Mouse (Mus musculus) MEL-GATA-1-ER (cell line): ENCODE measurements around the gene Cdh13.
"Not testable (repeated sequence)": the region's sequence is repeated elsewhere in the genome, so short reads cannot be mapped to it uniquely, and the experiment has no call there.

Source experiments
- DNase-seq: peaks from one replicate; pipeline ENCODE4 v3.0.0-alpha.2; 2012; ENCODE audit warnings: low read depth; ENCODE audit errors: extremely low read depth

The Cdh13 gene

DNA sequence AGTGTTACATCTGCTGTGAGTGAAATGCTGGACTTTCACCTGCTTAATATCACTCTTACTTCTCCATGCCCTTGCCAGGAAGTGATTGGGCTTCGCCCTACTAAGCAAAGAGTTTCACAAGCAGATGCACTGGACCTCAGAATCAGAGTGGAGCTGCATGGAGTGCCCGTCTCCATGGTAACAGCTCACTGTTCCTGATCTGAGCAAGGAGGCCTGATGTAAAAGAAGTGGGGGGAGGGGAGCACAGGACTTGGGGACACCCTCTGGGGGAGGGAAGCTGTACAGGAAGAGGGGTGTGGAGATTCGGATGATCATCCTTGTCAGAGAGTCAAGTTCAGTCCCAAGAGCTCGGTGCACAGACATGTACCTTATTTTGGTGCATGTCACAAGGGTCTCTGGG is 384.2 kb downstream of the Cdh13 start:
- DNase-seq, result no peak

DNA sequence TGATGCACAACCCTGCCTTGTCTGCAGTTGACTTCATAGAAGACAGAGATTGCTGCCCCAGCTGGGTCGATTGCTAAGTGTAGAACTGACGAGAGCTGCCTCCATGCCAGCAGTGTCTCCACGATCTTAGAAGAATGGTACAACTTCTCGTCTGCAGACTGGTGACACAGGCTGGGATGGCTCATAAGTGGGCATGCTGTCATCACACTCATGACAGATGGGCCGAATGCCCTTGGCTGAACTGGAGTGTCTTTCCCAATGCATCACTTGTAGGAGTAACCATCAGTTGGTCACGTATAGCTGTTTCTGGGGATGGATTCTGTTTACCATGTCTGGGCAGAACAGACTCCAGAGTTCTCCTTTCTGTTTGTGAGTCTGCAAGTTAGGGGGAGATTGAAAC is 392.7 kb downstream of the Cdh13 start:
- DNase-seq, result no peak

DNA sequence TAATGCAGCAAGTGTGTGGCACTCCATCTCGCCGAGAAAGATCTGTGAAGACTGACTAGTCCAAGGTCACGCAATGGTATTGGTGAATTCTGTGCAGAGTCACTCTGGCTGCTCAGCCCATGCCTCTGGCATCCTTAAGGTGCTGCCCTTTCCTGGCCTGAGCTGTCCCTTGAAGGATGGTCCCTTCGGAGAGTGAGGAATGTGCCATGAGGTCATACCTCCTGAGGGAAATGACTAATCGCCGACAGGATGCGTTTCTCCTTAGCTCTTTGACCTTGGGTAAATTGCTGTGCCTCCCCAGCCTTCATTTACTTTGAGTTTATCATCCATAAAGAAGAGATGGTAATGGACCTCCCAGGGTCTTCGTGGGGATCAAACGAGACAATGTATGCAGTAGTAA is 395.8 kb downstream of the Cdh13 start:
- no peak for DNase-seq

DNA sequence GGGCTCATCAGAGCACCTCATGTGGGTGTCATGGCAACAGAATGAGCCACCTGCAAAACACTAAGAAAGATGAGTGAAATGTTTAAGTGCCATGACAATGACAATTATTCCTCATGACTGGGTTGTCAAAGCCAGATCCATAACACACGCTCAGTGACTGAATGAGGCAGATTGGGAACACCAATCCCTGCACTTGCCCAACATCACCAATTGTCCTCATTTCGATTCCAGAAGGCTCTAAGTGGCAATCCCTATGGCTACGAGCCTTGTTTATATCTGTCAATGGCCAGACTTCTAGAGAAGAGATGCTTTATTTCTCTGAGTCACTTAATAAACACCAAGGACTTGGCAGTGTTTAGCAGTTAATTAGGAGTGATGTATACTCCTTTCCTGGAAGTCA is 399.9 kb downstream of the Cdh13 start:
- no peak for DNase-seq

DNA sequence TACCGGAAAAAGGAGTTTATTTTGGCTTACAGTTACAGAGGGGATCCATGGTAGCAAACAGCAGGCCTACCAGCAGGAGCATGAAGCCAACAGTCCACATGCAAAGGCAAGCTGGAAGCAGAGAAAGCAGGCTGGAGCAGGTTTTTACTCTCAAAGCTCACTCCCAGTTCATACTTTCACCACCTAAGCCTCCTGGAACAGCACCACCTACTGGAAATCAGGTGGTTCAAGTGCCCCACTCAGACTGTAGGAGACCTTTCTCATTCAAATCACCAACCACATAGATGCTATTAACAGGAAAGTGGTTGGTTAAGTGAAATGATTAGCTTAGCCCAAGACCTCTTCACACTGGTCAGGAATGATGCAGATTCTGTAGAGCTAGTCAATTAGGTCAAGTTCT is 402.3 kb downstream of the Cdh13 start:
- DNase-seq, result no peak

DNA sequence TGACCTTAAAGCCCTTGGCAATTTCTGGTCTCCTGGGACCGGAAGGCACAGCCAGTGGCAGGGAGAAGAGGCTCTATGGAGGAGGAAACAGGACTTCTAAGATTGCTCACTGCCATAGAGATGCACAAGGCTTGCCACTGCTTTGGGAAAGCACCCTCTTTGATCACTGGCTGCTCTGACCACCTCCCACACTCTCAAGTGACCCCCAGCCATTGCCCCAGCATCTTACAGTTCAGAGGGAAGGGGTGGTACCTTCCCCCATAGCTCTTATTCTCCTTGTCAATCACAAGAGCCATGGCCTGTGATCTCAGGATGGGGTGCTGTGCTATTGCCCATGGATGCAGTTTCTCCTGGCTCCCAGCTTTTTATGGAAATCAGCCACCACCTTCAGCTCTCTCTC is 406.3 kb downstream of the Cdh13 start:
- DNase-seq, result no peak

DNA sequence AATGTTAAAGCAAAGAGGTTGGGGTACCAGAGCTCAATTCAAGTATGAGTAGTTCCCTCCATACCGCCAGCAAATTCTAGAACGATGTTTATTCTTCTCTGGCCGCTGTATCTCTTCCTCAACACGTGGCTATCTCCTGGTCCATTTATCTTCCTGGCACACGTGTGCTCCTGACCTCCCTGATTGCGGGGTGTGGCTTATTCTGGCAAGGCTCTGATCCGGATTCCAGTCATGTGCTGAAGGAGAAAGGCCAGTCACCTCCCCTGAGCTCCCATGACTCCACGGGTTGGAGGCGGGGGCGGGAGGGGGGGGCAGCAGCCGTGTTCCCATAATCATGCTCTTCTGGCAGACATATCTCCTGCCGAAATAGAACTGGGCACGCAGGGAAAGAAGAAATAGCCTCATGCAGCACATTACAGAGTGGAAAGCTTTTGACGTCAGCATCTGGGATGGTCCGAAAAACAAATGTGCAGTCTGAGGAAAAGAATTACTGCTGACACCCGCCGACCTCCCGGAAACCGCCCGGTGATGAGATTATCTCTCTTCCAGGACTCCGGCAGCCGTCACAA is 417.9 kb downstream of the Cdh13 start:
- no peak for DNase-seq

DNA sequence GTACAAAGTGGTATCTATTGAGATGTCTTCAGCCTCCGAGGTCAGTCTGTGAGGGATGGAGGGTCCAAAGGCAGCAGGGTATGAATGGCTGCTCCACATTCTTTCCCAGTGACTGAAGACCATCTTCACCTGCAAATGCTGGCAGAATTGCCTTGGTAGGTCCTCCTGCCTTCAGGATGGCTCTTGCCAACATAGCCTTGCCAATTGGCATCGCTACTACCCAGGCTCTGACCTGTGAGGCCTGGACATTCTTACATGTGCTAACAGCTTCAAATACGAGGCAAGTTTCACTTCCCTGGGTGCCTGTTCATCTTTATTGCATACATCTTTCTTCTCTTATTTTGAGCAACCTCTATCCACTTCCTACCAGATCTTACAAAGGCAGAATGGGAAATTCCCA is 425.8 kb downstream of the Cdh13 start:
- DNase-seq, result no peak

DNA sequence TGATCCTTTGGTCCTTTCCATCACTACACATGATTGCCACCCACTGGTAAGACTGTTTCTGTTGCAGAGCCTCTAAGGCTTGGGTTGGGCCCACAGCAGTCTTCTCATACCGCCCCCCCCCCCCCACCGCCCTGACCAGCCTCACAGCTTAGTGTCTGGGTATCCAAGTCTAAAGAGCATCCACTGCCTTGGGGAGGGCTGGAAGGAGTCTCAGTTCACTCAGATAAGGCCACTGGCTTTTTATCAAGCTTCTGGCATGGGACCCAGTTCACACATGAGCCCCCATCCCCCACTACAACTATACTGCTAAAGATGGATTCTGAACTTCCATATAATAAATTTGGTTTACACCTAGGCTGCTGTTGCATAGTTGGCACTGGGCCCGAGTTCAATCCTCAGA is 428.1 kb downstream of the Cdh13 start:
- no peak for DNase-seq

DNA sequence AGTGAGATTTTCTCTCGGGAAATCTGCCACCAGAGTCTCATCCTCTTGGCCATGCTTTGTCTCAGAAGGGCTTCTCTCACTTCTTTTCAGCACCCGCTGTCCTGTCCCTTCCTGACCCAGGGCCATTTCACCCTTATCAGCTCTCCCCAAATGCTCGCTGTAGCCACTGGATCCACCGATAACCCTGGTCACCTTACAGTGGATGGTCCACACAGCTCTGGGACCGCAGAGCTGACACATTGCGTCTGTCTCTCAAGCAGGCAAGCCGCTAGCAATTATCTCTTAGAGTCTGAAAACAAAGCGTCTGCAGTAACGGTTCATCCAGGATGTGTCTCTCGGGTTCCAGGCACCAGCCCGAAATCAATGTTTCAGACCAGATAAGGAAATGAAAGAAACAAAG is 429.6 kb downstream of the Cdh13 start:
- no peak for DNase-seq

DNA sequence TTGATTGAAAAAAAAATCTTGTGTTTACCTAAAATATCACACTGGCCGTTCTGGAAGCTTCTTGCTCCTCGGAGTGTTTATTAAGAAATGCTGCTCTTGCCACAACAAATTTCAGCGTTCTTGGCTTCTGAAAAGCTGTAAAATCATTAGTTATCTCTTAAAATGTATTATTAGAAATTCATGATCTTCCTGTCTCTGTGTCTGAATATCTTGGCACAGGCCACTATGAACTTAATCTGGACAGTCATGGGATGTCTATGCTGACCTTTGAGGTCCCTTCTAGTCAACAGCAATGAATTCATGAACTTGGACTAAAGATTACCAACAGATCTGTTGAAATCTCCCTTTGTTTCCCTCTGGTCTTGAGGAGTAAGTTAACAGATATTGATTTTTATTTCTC is 430.1 kb downstream of the Cdh13 start:
- no peak for DNase-seq

DNA sequence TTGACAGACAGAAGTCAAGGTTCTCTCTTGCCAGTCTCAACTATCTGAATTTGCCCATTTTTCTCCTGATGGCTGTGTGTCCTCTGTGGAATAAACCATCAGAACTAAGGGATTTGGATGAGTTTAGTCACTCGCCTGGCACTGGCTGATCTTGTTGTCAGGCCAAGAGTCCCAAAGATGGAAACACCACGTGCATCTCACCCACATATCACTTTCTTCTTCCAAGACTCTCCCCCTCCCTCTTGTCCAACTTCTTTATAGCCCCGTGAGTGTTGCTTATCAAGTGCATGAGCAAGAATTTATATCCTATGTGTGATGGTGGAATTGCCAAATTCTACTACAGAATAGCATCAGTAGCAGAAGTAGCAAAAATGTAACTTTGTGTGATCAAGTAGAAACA is 439.4 kb downstream of the Cdh13 start:
- no peak for DNase-seq

DNA sequence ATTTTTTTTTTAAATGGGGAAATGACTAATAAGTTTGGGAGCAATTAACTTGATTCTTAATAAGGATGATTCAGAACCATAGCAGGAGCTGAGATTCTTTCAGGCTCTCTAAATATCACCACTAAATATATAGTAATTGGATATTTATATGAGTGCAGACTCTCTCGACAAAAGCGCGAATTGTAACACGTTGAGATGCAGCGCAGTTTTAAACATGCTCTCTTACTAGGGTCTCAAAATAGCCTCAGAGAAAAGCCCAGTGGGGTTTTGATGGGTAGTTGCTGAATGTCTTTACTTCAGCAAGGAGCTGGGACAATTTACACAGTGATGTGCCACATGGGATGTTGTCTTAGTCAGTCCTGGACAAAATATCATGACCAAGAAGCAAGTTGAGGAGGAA is 442.1 kb downstream of the Cdh13 start:
- no peak for DNase-seq

DNA sequence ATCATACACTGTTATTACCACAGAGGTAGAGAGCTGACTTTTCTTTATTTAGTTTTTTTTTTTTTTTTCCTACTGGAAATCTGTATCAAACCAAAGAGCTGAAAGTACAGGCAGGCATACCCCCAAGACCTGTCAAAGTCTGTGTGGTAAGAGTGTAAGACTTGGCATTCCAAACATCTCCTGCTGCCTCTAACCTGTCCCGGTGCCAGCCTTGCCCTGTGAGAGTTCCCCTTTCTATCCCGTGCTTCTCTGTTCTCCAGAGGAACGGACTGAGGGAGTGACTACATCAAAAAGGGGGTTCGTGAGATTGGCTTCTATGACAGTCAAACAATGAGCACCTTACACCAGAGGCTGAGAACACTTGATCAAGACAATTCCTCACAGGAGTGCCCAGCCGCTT is 458.2 kb downstream of the Cdh13 start:
- no peak for DNase-seq

DNA sequence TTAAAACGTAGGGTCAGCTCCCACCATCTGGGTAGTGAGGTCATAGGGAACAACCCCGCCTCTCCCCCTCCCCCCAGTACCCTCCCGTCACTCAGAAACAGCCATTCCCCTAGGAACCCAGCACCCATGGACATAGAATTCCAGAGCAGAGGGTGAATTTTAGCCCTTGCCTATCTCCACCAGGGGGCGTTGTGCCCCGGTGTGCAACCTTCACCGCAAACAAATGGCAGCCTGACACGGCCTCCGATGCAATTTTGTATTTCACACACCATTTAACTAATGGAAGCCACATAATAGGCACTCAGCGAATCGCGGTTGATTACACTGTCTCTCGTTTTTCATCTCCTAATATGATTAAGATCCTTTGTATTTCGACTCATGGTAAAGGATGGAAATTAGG is 461.5 kb downstream of the Cdh13 start:
- DNase-seq, result no peak

DNA sequence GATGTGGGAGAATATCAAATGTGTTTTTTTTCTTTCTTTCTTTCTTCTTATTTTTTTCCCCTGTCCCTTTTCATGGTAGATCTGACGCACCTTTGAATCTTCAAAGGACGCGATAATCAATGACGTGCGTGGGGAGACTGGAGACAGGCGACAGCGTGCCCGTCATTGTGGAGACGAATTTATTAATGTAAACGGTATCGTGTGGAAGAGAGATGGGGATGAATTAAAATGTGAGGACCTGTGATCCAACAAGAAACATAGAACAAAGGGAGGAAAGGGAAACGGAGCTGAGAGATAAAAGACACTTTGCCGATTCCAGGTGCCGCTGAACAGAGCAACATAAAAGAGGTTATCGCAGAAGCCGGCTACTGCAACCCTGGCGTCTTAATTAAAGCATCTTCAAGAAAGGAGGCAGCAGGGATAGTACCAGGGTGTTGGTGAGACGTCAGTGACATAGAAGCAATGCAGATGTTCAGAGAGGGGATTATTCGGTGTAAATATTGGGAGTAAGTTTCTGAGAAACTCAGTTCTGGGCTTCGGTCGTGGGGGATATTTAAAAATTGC is 464.6 kb downstream of the Cdh13 start:
- no peak for DNase-seq

DNA sequence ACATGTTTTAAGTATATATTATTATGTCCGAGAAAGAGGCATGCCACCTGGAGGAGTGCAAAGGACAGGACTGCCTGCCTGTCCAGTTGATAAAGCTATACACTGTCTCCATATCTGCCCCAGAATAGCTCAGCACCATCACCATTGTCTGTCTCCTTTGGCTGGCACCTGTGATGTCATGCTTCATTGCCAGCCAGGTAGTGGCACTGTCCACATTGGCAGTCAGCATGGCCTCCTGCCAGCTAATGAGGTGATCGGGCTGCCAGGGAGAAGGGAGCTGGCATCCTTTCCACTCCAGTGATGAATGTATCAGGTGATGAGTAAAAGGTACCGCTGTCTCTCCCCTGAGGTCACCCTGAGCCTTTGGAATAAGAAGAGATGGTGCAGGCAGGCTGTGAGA is 465.7 kb downstream of the Cdh13 start:
- DNase-seq, result no peak

DNA sequence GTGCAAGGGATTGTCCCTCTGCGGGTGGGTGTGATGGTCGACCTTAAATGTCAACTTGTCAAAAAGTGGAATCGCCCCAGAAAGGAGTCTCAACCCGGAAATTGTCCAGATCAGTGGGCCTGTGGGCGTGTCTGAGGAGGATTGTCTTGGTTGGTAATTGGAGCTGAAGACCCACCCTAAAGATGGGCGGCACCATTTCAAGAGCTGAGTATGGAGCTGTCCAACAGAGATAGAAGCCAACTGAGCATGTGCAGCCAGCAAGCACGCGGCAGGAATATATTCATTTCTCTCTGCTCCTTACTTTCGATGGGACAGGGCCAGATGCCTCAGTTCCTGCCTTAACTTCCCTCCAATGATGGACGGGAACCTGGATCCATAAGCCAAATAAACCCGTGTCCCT is 466.3 kb downstream of the Cdh13 start:
- DNase-seq, result no peak

DNA sequence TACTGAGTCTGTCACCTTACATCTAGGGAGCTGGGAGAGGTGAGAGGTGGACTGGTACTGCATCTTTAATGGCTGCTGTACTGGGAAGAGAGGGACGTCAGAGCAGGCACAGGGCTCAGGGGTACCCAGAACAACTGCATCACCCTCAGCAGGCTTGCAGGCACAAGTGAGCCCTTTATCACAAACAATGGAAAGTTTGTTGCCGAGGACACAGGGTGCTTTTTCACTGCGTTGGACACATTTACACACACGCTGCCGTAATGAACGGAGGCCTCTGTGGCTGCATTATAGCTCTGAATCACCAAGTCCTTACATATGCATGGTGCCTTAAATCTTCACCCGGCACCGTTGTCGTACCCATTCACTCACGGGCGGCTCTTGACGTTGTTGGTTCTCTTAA is 470.2 kb downstream of the Cdh13 start:
- no peak for DNase-seq

DNA sequence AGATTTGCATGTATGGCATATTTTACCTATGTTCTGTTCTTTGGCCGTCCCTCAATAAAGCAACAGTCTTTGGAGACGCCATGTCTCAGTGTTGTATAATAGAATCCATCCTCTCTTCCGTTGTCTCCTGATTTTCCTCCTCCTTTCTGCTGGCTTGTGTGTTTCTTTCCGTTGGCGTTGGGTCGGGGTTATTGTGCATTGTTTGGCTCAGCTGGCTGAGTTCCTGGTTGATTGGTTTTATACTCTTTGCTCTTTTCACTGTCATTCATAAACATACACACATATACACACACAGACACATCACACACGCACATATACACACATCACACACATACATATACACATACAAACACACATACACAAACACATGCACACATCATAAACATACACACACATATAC is 470.6 kb downstream of the Cdh13 start:
- no peak for DNase-seq

DNA sequence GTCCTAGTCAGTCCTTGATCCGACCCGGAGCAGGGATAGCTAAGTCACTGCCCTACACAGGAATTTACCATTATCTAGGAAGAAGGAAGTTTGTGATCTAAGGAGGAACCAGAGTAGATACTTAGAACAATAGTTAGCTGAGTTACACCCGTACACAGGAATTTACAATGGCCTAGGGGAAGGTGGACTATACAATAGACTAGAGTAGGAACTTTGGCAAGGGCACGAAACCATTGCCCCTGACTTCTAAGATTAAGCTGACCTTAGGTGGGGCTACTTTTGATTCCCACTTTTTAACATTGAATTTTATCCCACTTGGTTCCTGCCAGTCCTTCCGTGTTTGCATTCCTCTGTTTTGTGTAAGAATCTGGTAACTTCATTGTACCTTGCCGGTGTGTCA is 494.0 kb downstream of the Cdh13 start:
- not testable (repeated sequence) for DNase-seq

DNA sequence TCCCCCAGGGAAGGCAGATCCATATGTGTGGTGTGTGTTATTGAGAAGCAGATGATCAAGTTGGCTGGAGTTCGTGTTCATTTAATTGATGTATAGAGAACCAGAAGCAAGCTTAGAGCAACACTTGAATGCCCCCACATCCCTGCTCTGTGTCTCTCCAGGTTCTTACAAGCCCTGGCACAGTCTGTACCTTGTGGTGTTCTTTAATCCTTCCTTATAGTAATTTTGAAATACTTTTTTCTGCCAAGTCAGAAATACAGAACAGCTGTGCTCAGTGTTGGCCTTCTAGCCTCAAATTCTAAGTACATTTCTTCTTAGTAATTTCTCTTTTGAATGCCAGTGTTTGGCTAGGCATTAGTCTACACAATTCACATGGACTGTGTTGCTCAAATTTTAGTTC is 494.8 kb downstream of the Cdh13 start:
- DNase-seq, result no peak

DNA sequence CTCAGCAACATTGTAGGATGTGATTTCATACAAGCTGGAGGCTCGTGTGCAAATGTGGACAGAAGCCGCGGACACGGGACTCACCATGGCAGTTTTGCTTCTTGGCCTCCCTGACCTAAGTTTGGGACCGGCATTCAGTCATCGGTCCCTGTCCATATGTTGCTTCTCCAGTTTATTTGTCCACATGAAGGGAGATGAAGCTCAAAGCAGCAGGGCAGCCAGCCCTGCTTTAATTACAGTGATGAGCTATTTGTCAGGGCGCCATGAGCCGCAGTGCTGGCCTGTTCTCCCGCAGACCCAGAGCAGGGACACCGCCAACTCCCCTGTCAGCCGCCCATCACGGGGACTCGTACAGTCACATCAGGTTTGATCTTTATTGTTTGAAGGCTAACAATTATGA is 502.1 kb downstream of the Cdh13 start:
- no peak for DNase-seq

DNA sequence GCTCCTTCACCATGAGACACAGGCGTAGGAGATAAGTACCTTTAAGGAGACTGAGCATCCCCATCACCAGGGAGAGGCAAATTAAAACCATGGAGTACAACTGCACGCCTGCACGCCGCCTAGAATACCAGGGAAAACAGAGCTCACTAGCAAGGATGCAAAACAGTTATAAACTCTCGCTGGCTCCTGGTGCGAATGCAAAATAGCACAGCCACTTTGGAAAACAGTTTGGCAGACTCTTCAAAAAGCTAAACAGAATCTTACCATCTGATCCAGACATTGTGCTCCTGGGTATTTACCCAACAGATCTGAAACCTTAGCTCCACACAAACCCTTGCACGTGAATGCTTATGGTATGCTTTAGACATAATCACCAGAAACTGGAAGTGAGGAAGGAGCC is 506.1 kb downstream of the Cdh13 start:
- no peak for DNase-seq
